Mouse (Mus musculus) layer of hippocampus, postnatal 25 days (tissue): ENCODE results near the gene Ppp1r15b. TPM values are rescaled to one million over a fixed set of nuclear protein-coding genes. Genes with fewer than 3 reads are reported as not detected.

Experiments used
- DNase-seq, 2 experiments: peaks; one replicate each; pipeline ENCODE4 v3.0.0; 2022; ENCODE audit warnings: mixed read lengths in 2 of 2, low spot score in 1 of 2; ENCODE audit errors: extremely low spot score in 1 of 2
- total RNA-seq, 2 experiments: library from RNA; stranded (reverse); gene quantifications; 2 replicates each; pipeline ENCODE4 v1.2.3; 2021

The Ppp1r15b gene
- total RNA-seq, 2 experiments from 2014 or later, result 40.9 to 43.0 TPM

DNA sequence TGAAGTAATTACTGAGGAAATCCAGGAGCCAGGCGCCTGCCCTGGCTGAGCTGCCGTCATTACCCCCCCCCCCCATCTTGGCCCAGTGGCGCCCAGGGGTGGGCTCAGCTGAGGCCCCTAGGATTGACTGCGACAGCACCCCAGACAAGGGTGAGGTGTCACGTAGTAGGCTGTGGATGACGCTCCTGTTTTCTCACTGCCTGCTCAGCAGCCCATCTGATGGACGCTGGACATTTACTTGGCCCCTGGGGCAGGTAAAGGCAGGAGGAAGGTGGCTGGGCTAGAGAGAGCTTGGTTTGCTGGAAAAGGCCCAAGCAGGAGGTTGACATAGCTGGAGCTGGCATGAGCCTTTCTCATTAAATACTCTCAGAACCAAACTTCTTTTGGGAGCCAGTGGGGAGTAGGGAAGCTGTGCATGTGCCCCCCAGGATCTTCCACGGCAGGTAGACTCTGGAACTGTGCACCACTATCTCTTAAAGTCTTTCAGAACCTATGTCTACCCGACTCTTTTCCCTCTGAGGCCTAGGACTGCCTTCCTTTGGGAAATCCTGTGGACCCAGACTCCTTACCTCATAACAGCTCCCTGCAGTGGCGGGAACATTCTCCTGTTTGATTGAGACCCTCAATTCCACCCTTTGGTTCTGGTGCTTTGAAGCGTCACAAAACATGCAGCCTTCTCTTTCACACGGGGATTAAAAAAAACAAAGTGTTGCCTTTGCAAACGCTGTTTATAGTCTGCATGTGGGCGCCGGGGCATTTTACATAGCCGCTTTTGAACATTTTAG is 52.4 kb downstream of the Ppp1r15b start:
- no peak for DNase-seq

DNA sequence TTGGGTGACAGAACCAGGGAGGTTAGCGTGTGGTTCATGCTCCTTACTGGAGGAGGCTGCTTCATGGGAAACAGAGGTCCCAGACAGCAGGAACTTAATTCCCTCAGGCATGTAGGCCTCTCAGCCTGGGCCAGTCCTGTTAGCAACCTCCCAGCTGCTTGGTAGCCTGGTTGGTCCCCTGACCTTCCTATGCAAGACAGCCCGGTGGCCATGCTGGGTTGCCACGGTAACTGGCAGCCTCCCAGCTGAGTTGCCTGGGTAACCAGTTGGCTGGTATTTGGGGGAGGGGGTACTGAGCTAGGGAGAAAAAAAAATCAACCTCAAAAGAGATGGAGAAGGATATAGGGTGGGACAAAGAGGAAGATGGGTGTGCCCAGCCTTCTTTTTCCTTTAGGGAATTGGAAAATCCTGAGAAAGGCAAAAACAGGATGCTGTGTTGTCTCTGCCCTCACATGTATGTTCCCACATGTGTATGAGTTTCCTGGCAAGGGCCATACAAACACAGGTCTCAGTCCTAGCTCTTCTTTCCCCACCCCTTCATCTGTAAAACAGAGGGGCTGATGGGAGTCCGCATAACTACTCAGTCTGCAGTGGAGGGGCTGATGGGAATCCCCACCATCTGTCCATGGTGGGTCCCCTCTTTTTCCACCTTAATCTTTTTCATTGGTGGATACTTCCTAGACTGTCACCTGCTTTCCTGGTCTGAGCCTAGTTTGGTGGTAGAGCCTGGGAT is 57.2 kb downstream of the Ppp1r15b start:
- no peak for DNase-seq

DNA sequence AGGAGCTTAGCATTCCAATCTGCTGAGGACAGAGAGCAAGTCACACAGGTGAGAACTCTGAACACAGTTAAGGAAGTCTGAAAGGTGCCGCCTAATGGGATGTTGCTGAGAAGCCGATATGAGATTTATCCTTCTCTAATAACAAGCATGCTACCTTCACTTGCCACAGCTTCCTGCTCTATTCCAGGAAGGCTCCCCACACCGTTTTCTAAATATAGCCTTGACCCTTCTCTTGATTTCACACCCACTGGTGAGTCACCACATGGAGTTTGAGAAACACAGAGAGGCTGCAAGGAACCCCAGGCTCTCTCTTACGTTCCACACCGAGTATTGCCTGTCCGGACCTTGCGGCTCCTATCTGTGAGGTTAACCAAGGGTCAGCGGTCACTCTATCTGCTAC is 57.8 kb downstream of the Ppp1r15b start:
- no peak for DNase-seq

Other genes with a start within 250 kb of the Ppp1r15b start
- gene Mdm4, start 100.6 kb upstream of the Ppp1r15b start, total RNA-seq, result 10 to 100 TPM; 65.5 to 91.1 TPM
- 10 to 100 TPM; 12.3 to 17.3 TPM for gene Pik3c2b, start 85.5 kb upstream of the Ppp1r15b start, total RNA-seq
- gene Plekha6, start 33.1 kb downstream of the Ppp1r15b start, total RNA-seq, result 10 to 100 TPM; 34.4 to 52.1 TPM
- gene Golt1a, start 178.7 kb downstream of the Ppp1r15b start, total RNA-seq, result not detected
- not detected for gene Kiss1, start 190.7 kb downstream of the Ppp1r15b start, total RNA-seq
- not detected for gene Ren1, start 219.4 kb downstream of the Ppp1r15b start, total RNA-seq
- gene Etnk2, start 232.4 kb downstream of the Ppp1r15b start, total RNA-seq, result 1 to 10 TPM; 1.8 to 2.7 TPM